Mouse (Mus musculus) megakaryocyte, embryonic 14.5 days (primary cell): ENCODE data around the gene Atraid. TPM values are rescaled to one million over a fixed set of nuclear protein-coding genes. Genes with fewer than 3 reads are reported as not detected.

Source experiments
- H3K27me3 ChIP-seq: replicated peaks from 2 replicates; pipeline ENCODE3; 2012; ENCODE audit warnings: inconsistent platforms
- H3K36me3 ChIP-seq: replicated peaks from 2 replicates; pipeline ENCODE3; 2012; ENCODE audit warnings: low read length, inconsistent platforms, mixed read lengths
- H3K4me1 ChIP-seq: 2 replicates; pipeline ENCODE4 v1.6.1; 2012; ENCODE audit warnings: inconsistent platforms
- H3K4me3 ChIP-seq: replicated peaks from 2 replicates; pipeline ENCODE3; 2012; ENCODE audit warnings: moderate library complexity, mild to moderate bottlenecking, inconsistent platforms
- H3K9me3 ChIP-seq: 2 replicates; pipeline ENCODE4 v1.6.1; 2012; ENCODE audit warnings: inconsistent platforms
- FLI1 ChIP-seq: IDR thresholded peaks from 2 replicates; pipeline ENCODE4 v1.6.1; 2012; ENCODE audit warnings: low read length, inconsistent platforms, mixed read lengths
- GATA1 ChIP-seq: IDR thresholded peaks from 3 replicates; pipeline ENCODE4 v1.6.1; 2012; ENCODE audit warnings: mixed read lengths, low read length, inconsistent platforms, borderline replicate concordance
- polyA plus RNA-seq: library from polyadenylated mRNA; stranded (reverse); fragments of >175 nt; gene quantifications from 2 replicates; pipeline ENCODE4 v1.2.3, GENCODE M21; 2012; ENCODE audit warnings: low replicate concordance; ENCODE audit not compliant: insufficient read depth

Gene Atraid
- polyA plus RNA-seq, 1 experiment = 48.6 TPM

- peaks cover 95% of the 10 kb centered on the region for H3K27me3 ChIP-seq
- TF ChIP-seq GATA1 (no peak), FLI1 (no peak)
- peak overlapping the region; percentile 87 for H3K4me3 ChIP-seq
These were observed 46.9 kb downstream of the Atraid start for GRCm38 (mm10) chr5:31094799-31095691.

DNA sequence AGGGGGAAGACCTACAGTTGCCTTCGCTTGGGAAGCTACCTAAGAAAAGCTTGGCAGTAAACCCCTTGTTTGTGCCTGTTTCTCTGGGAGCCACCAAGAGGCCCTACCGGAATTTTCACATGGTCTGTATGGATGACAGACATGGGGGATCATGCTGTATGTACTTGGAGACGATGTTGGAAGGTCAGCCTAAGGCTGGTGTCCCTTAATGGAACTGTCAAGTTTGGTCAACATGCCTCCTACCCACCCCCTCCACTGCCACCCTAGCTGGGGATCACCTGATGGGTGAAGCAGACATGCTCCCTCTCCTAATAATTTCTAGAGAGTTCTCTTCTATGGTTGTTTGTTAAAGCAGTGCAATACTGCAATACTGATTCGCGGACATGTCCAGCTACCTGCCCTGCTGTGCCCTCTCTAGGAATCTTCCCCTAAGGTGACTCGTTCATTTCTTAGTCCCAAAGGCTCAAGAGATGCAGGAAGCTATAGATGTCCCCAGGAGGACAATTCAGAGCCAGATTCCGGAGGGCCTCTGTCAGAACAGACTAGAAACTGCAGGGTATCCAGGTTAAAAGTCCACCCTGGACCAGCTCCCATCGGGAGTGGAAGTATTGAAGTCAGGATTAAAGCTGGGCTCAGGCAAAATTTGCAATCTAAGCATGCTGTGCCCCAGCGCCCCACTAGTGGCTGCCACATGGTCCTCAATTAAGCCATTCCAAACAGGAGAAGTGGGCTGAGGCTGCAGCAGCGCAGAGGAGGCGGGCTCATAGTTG lies 47.8 kb downstream of the Atraid start:
- Histone ChIP-seq H3K4me1 (peaks cover 38% of the 10 kb centered on the region), H3K4me3 (peak overlapping the region; percentile 87), H3K9me3 (peaks cover 5% of the 10 kb centered on the region), H3K27me3 (peaks cover 90% of the 10 kb centered on the region), H3K36me3 (no peaks in the 10 kb centered on the region)
- TF ChIP-seq GATA1 (no peak), FLI1 (no peak)

More at GRCm38 (mm10) chr5:31094799-31095691, 46.9 kb downstream of the Atraid start:
- peaks cover 5% of the 10 kb centered on the region for H3K9me3 ChIP-seq
- no peaks in the 10 kb centered on the region for H3K36me3 ChIP-seq
- H3K4me1 ChIP-seq = peaks cover 38% of the 10 kb centered on the region

Other genes with a start within 250 kb of the Atraid start
- 2.1 TPM in 1 of 2 replicates, not detected in the other for gene Mapre3, start 233.7 kb upstream of the Atraid start, polyA plus RNA-seq
- gene Tmem214, start 180.3 kb upstream of the Atraid start, polyA plus RNA-seq = 11.8 and 17.0 TPM in 2 replicates
- gene Agbl5, start 159.6 kb upstream of the Atraid start, polyA plus RNA-seq = 36.7 and 70.8 TPM in 2 replicates
- 57.7 and 180 TPM in 2 replicates for gene Ost4, start 140.5 kb upstream of the Atraid start, polyA plus RNA-seq
- 427 and 497 TPM in 2 replicates for gene Emilin1, start 134.9 kb upstream of the Atraid start, polyA plus RNA-seq
- gene Khk, start 126.9 kb upstream of the Atraid start, polyA plus RNA-seq = 11.7 and 40.4 TPM in 2 replicates
- gene Cgref1, start 102.7 kb upstream of the Atraid start, polyA plus RNA-seq = not detected in 2 replicates
- 43.7 and 59.1 TPM in 2 replicates for gene Preb, start 88.0 kb upstream of the Atraid start, polyA plus RNA-seq
- gene Tcf23, start 79.7 kb upstream of the Atraid start, polyA plus RNA-seq = not detected in 2 replicates
- gene Slc5a6, start 612 bp downstream of the Atraid start, polyA plus RNA-seq = 5.0 and 8.2 TPM in 2 replicates
- 218 and 333 TPM in 2 replicates for gene Cad, start 6.5 kb downstream of the Atraid start, polyA plus RNA-seq
- not detected in 2 replicates for gene Dnajc5g, start 58.0 kb downstream of the Atraid start, polyA plus RNA-seq
- not detected in 2 replicates for gene Slc30a3, start 59.9 kb downstream of the Atraid start, polyA plus RNA-seq
- gene Trim54, start 68.4 kb downstream of the Atraid start, polyA plus RNA-seq = not detected in 2 replicates
- gene Ucn, start 90.5 kb downstream of the Atraid start, polyA plus RNA-seq = not detected in 2 replicates
- 9.4 and 46.6 TPM in 2 replicates for gene Mpv17, start 105.9 kb downstream of the Atraid start, polyA plus RNA-seq
- gene Gm29609, start 131.6 kb downstream of the Atraid start, polyA plus RNA-seq = 7.0 and 7.9 TPM in 2 replicates
- gene Gtf3c2, start 131.8 kb downstream of the Atraid start, polyA plus RNA-seq = 9.1 and 15.0 TPM in 2 replicates
- 5.4 and 54.1 TPM in 2 replicates for gene Snx17, start 144.9 kb downstream of the Atraid start, polyA plus RNA-seq
- gene Eif2b4, start 145.1 kb downstream of the Atraid start, polyA plus RNA-seq = 92.1 and 146 TPM in 2 replicates
- gene Zfp513, start 154.0 kb downstream of the Atraid start, polyA plus RNA-seq = 34.2 and 67.1 TPM in 2 replicates
- 188 and 232 TPM in 2 replicates for gene Ppm1g, start 172.4 kb downstream of the Atraid start, polyA plus RNA-seq
- 25.6 and 48.2 TPM in 2 replicates for gene Nrbp1, start 192.6 kb downstream of the Atraid start, polyA plus RNA-seq
- gene Gm9970, start 192.9 kb downstream of the Atraid start, polyA plus RNA-seq = not detected in 2 replicates
- 0.48 TPM in 1 of 2 replicates, not detected in the other for gene Krtcap3, start 203.4 kb downstream of the Atraid start, polyA plus RNA-seq
- 8.8 and 19.3 TPM in 2 replicates for gene Ift172, start 242.8 kb downstream of the Atraid start, polyA plus RNA-seq
- not detected in 2 replicates for gene Fndc4, start 247.8 kb downstream of the Atraid start, polyA plus RNA-seq
- not detected in 2 replicates for gene Gckr, start 249.1 kb downstream of the Atraid start, polyA plus RNA-seq